Mouse (Mus musculus): Measurements from ENCODE around the gene Numb. TPM values are rescaled to one million over a fixed set of nuclear protein-coding genes. Genes with fewer than 3 reads are reported as not detected.

Numb gene
- polyA plus RNA-seq, 1 experiment: 11.2 TPM

DNA sequence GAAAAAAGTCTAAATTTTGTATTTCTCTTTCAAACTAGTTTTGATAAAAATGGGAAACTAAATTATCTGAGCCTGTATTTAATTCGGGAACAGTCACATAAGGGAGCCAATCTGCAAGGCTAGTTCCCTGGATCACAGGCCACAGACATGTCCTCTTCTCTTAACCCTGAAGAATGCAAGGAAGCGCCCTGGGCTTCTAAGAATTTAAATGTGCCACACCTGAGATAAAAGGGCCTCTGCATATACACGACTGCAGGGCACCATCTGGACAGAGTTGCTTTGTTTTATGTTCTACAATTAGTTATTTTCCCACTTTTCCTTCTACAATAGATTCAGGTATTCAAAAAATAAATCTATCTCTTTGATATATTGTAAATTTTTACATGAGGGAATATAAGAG, 91.3 kb downstream of the Numb start:
- no peaks in the 10 kb centered on the region for H3K27me3 ChIP-seq (ENCODE audit: control insufficient read depth, insufficient read depth, insufficient read length)

DNA sequence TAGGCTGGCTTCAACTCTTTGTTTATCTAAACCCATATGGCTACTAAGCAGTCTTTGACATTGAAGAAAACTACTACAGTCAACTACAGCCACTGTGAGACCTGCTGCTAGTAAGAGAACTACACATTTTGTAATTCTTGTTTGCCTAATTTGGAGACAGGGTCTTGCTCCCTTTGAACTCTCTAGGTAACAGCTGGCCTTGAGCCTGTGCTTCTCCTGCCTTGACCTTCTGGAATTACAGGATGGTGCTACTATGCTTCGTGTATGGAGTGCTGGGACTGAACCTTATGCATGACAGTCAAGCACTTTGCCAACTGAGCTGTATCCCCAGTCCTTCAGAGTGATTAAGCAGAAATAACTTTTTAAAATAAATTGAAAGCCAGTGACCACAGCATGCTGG, 105.1 kb downstream of the Numb start:
- no peak overlapping the region for H3ac ChIP-seq (ENCODE audit: control insufficient read depth, insufficient read length, low read depth)
- TF ChIP-seq FOSL1 (IDR thresholded peaks at IDR 0.05; ENCODE audit: insufficient read depth, low read length, poor library complexity, severe bottlenecking) (no peak), CEBPB (IDR thresholded peaks at IDR 0.05; ENCODE audit: low read depth) (no peak), MYOD1 (IDR thresholded peaks at IDR 0.05; ENCODE audit: control insufficient read depth, insufficient read length, low read depth) (no peak), MAX (IDR thresholded peaks at IDR 0.05) (no peak), CTCF (IDR thresholded peaks at IDR 0.05; ENCODE audit: control insufficient read depth, insufficient read depth, insufficient read length) (no peak)
- no peaks in the 10 kb centered on the region for H3K36me3 ChIP-seq (ENCODE audit: control insufficient read depth, insufficient read depth)
- H3K4me3 ChIP-seq (ENCODE audit: insufficient read depth, poor library complexity, severe bottlenecking): no peak overlapping the region
- H3K79me2 ChIP-seq (ENCODE audit: control insufficient read depth, insufficient read depth): no peaks in the 10 kb centered on the region
- no peaks in the 10 kb centered on the region for H3K27me3 ChIP-seq (ENCODE audit: control insufficient read depth, insufficient read depth, insufficient read length)
- H3K79me3 ChIP-seq (ENCODE audit: low read depth): no peaks in the 10 kb centered on the region

More for the DNA sequence above, 91.3 kb downstream of the Numb start:
- Histone ChIP-seq H3K79me2 (ENCODE audit: control insufficient read depth, insufficient read depth) (no peaks in the 10 kb centered on the region), H3K79me3 (ENCODE audit: low read depth) (no peaks in the 10 kb centered on the region), H3K4me3 (ENCODE audit: insufficient read depth, poor library complexity, severe bottlenecking) (no peak overlapping the region), H3ac (ENCODE audit: control insufficient read depth, insufficient read length, low read depth) (no peak overlapping the region), H3K36me3 (ENCODE audit: control insufficient read depth, insufficient read depth) (no peaks in the 10 kb centered on the region)
- TF ChIP-seq FOSL1 (IDR thresholded peaks at IDR 0.05; ENCODE audit: insufficient read depth, low read length, poor library complexity, severe bottlenecking) (no peak), MYOG (IDR thresholded peaks at IDR 0.05; ENCODE audit: control insufficient read depth, extremely low read depth, insufficient read length) (no peak), USF1 (IDR thresholded peaks at IDR 0.05; ENCODE audit: low read depth) (no peak), MYOD1 (IDR thresholded peaks at IDR 0.05; ENCODE audit: control insufficient read depth, insufficient read length, low read depth) (no peak), CTCF (IDR thresholded peaks at IDR 0.05; ENCODE audit: control insufficient read depth, insufficient read depth, insufficient read length) (no peak), MAX (IDR thresholded peaks at IDR 0.05) (no peak), CEBPB (IDR thresholded peaks at IDR 0.05; ENCODE audit: low read depth) (no peak)

DNA sequence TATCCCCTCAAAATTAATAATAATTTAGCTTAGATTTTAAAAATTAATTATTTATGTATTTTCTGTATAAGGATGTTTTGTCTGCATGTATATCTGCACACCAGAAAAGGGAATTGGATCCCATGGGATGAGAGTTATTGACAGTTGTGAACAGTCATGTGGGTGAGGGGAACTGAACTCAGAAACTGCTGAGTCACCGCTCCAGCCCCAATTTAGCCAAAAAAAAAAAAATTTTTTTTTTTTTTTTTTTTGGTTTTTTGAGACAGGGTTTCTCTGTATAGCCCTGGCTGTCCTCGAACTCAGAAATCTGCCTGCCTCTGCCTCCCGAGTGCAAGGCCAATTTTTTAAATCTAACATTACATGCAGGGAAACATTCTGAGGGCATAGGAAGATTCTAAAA, 109.8 kb downstream of the Numb start:
- TF ChIP-seq MAX (IDR thresholded peaks at IDR 0.05) (no peak), MYOG (IDR thresholded peaks at IDR 0.05; ENCODE audit: control insufficient read depth, extremely low read depth, insufficient read length) (no peak), CTCF (IDR thresholded peaks at IDR 0.05; ENCODE audit: control insufficient read depth, insufficient read depth, insufficient read length) (no peak), FOSL1 (IDR thresholded peaks at IDR 0.05; ENCODE audit: insufficient read depth, low read length, poor library complexity, severe bottlenecking) (no peak), MYOD1 (IDR thresholded peaks at IDR 0.05; ENCODE audit: control insufficient read depth, insufficient read length, low read depth) (no peak), USF1 (IDR thresholded peaks at IDR 0.05; ENCODE audit: low read depth) (no peak), CEBPB (IDR thresholded peaks at IDR 0.05; ENCODE audit: low read depth) (no peak)
- Histone ChIP-seq H3K79me2 (ENCODE audit: control insufficient read depth, insufficient read depth) (no peaks in the 10 kb centered on the region), H3K79me3 (ENCODE audit: low read depth) (no peaks in the 10 kb centered on the region)

DNA sequence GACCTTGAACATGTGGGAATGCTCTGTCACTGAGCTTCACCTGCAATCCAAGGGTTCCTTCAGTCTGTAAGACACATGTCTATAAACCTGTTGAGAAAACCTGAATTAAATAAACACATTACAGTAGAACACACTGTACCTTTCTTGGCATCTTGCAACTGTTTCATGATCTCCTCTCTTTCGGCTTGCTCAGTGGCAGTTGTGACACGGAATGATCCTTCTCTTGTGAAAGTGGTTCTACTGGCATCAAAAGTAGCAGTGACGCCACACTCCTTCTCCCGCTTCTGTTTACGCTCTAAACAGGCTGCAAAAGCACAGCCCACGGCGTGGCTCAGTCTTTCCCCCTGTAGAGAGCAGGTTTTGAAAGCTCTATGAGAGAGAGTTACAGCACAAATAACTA, 118.1 kb downstream of the Numb start:
- TF ChIP-seq MYOD1 (IDR thresholded peaks at IDR 0.05; ENCODE audit: control insufficient read depth, insufficient read length, low read depth) (no peak), CEBPB (IDR thresholded peaks at IDR 0.05; ENCODE audit: low read depth) (no peak), FOSL1 (IDR thresholded peaks at IDR 0.05; ENCODE audit: insufficient read depth, low read length, poor library complexity, severe bottlenecking) (no peak)
- Histone ChIP-seq H3ac (ENCODE audit: control insufficient read depth, insufficient read length, low read depth) (no peak overlapping the region), H3K79me2 (ENCODE audit: control insufficient read depth, insufficient read depth) (no peaks in the 10 kb centered on the region), H3K4me3 (ENCODE audit: insufficient read depth, poor library complexity, severe bottlenecking) (no peak overlapping the region), H3K79me3 (ENCODE audit: low read depth) (no peaks in the 10 kb centered on the region), H3K27me3 (ENCODE audit: control insufficient read depth, insufficient read depth, insufficient read length) (no peaks in the 10 kb centered on the region), H3K36me3 (ENCODE audit: control insufficient read depth, insufficient read depth) (peaks cover 50% of the 10 kb centered on the region)

More for the DNA sequence above, 109.8 kb downstream of the Numb start:
- Histone ChIP-seq H3K4me3 (ENCODE audit: insufficient read depth, poor library complexity, severe bottlenecking) (no peak overlapping the region), H3K36me3 (ENCODE audit: control insufficient read depth, insufficient read depth) (peaks cover 13% of the 10 kb centered on the region), H3K27me3 (ENCODE audit: control insufficient read depth, insufficient read depth, insufficient read length) (no peaks in the 10 kb centered on the region), H3ac (ENCODE audit: control insufficient read depth, insufficient read length, low read depth) (no peak overlapping the region)

DNA sequence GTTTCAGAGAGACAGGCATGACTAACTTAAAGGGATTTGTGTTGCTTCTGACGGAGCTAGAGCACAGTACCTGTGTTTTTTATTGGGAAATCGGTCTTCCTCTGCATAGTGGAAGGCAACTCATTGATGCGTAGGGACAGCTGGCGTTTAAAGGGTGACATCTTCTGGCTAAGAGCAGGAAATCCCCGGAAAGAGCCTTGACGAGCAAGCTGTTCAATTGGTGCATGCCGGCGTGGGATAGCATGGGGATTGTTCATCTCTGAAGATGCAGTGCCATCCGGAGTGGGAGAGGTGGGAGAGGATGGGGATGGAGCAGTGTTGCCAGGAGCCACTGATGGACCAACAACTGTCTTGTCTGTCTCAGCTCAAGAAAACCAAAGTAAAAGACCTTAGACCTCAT, 120.8 kb downstream of the Numb start:
- H3K79me2 ChIP-seq (ENCODE audit: control insufficient read depth, insufficient read depth): no peaks in the 10 kb centered on the region
- TF ChIP-seq FOSL1 (IDR thresholded peaks at IDR 0.05; ENCODE audit: insufficient read depth, low read length, poor library complexity, severe bottlenecking): no peak
- TF ChIP-seq USF1 (IDR thresholded peaks at IDR 0.05; ENCODE audit: low read depth): no peak
- no peak for TF ChIP-seq MAX (IDR thresholded peaks at IDR 0.05)
- TF ChIP-seq CEBPB (IDR thresholded peaks at IDR 0.05; ENCODE audit: low read depth): no peak
- TF ChIP-seq CTCF (IDR thresholded peaks at IDR 0.05; ENCODE audit: control insufficient read depth, insufficient read depth, insufficient read length): no peak
- no peak for TF ChIP-seq MYOD1 (IDR thresholded peaks at IDR 0.05; ENCODE audit: control insufficient read depth, insufficient read length, low read depth)
- no peak for TF ChIP-seq MYOG (IDR thresholded peaks at IDR 0.05; ENCODE audit: control insufficient read depth, extremely low read depth, insufficient read length)
- peaks cover 33% of the 10 kb centered on the region for H3K36me3 ChIP-seq (ENCODE audit: control insufficient read depth, insufficient read depth)
- no peaks in the 10 kb centered on the region for H3K79me3 ChIP-seq (ENCODE audit: low read depth)
- no peak overlapping the region for H3K4me3 ChIP-seq (ENCODE audit: insufficient read depth, poor library complexity, severe bottlenecking)
- H3ac ChIP-seq (ENCODE audit: control insufficient read depth, insufficient read length, low read depth): no peak overlapping the region
- H3K27me3 ChIP-seq (ENCODE audit: control insufficient read depth, insufficient read depth, insufficient read length): no peaks in the 10 kb centered on the region

DNA sequence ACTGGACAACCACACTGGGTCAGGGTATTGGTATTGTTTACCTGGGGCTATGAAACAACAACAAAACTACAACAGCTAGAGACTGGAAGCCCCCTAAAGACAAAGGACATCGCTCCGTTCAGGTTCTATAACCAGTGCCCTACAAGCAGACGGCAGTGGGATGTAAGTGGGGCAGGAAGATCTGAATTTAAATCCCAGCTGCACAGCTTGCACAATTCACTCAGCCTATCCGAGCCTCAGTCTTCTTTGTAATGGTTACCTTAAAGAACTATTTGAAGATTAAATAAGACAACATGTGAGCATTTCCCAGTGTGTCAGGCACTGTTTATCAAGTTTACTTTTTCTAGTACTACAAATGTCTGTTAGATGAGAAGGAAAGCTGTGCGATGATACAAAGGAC, 123.4 kb downstream of the Numb start:
- no peak overlapping the region for H3K4me3 ChIP-seq (ENCODE audit: insufficient read depth, poor library complexity, severe bottlenecking)
- no peaks in the 10 kb centered on the region for H3K79me3 ChIP-seq (ENCODE audit: low read depth)
- no peak overlapping the region for H3ac ChIP-seq (ENCODE audit: control insufficient read depth, insufficient read length, low read depth)
- no peak for TF ChIP-seq MAX (IDR thresholded peaks at IDR 0.05)
- TF ChIP-seq MYOD1 (IDR thresholded peaks at IDR 0.05; ENCODE audit: control insufficient read depth, insufficient read length, low read depth): no peak
- TF ChIP-seq CTCF (IDR thresholded peaks at IDR 0.05; ENCODE audit: control insufficient read depth, insufficient read depth, insufficient read length): no peak
- no peak for TF ChIP-seq CEBPB (IDR thresholded peaks at IDR 0.05; ENCODE audit: low read depth)
- TF ChIP-seq USF1 (IDR thresholded peaks at IDR 0.05; ENCODE audit: low read depth): no peak
- no peak for TF ChIP-seq MYOG (IDR thresholded peaks at IDR 0.05; ENCODE audit: control insufficient read depth, extremely low read depth, insufficient read length)
- TF ChIP-seq FOSL1 (IDR thresholded peaks at IDR 0.05; ENCODE audit: insufficient read depth, low read length, poor library complexity, severe bottlenecking): no peak
- H3K79me2 ChIP-seq (ENCODE audit: control insufficient read depth, insufficient read depth): no peaks in the 10 kb centered on the region
- peaks cover 25% of the 10 kb centered on the region for H3K36me3 ChIP-seq (ENCODE audit: control insufficient read depth, insufficient read depth)
- H3K27me3 ChIP-seq (ENCODE audit: control insufficient read depth, insufficient read depth, insufficient read length): no peaks in the 10 kb centered on the region
